Mouse (Mus musculus): ENCODE results near the gene Ube2t. TPM values are rescaled to one million over a fixed set of nuclear protein-coding genes. Genes with fewer than 3 reads are reported as not detected.
A peak's percentile ranks its signal among the peaks of the same experiment; 100 is the strongest.

Gene Ube2t
- polyA plus RNA-seq, 1 experiment = not detected

GRCm38 (mm10) chr1:135019087-135019774, 56.9 kb downstream of the Ube2t start:
- TF ChIP-seq POLR2A (IDR thresholded peaks at IDR 0.05; ENCODE audit: insufficient read depth, low read depth, low read length) (no peak), CTCF (IDR thresholded peaks at IDR 0.05; ENCODE audit: insufficient read depth, low read depth, low read length) (no peak)
- Histone ChIP-seq H3K4me1 (ENCODE audit: control insufficient read depth, insufficient read depth, low read length) (peaks cover 64% of the 10 kb centered on the region), H3K27ac (ENCODE audit: insufficient read depth, low read depth, low read length) (peak overlapping the region; percentile 87), H3K4me3 (ENCODE audit: insufficient read depth, low read depth, low read length) (no peak overlapping the region)
- 10% methylated on average over 13 of the region's 13 CpGs for WGBS

GRCm38 (mm10) chr1:135019775-135020167, 57.4 kb downstream of the Ube2t start:
- H3K4me3 ChIP-seq (ENCODE audit: insufficient read depth, low read depth, low read length) = no peak overlapping the region
- TF ChIP-seq CTCF (IDR thresholded peaks at IDR 0.05; ENCODE audit: insufficient read depth, low read depth, low read length) (no peak), POLR2A (IDR thresholded peaks at IDR 0.05; ENCODE audit: insufficient read depth, low read depth, low read length) (no peak)
- WGBS = 40% methylated on average over 4 of the region's 4 CpGs
- H3K4me1 ChIP-seq (ENCODE audit: control insufficient read depth, insufficient read depth, low read length) = peaks cover 59% of the 10 kb centered on the region
- H3K27ac ChIP-seq (ENCODE audit: insufficient read depth, low read depth, low read length) = peak overlapping the region; percentile 52

GRCm38 (mm10) chr1:135020281-135020940, 58.0 kb downstream of the Ube2t start:
- H3K27ac ChIP-seq (ENCODE audit: insufficient read depth, low read depth, low read length) = peak overlapping the region; percentile 61
- WGBS = 71% methylated on average over 5 of the region's 5 CpGs
- TF ChIP-seq CTCF (IDR thresholded peaks at IDR 0.05; ENCODE audit: insufficient read depth, low read depth, low read length) (no peak), POLR2A (IDR thresholded peaks at IDR 0.05; ENCODE audit: insufficient read depth, low read depth, low read length) (no peak)

GRCm38 (mm10) chr1:135020970-135021369, 58.6 kb downstream of the Ube2t start:
- Histone ChIP-seq H3K4me1 (ENCODE audit: control insufficient read depth, insufficient read depth, low read length) (peaks cover 50% of the 10 kb centered on the region), H3K27ac (ENCODE audit: insufficient read depth, low read depth, low read length) (peak overlapping the region; percentile 61), H3K4me3 (ENCODE audit: insufficient read depth, low read depth, low read length) (no peak overlapping the region)
- WGBS = 37% methylated on average over 5 of the region's 5 CpGs
- TF ChIP-seq POLR2A (IDR thresholded peaks at IDR 0.05; ENCODE audit: insufficient read depth, low read depth, low read length) = no peak
- TF ChIP-seq CTCF (IDR thresholded peaks at IDR 0.05; ENCODE audit: insufficient read depth, low read depth, low read length) = no peak

More at GRCm38 (mm10) chr1:135020281-135020940, 58.0 kb downstream of the Ube2t start:
- Histone ChIP-seq H3K4me3 (ENCODE audit: insufficient read depth, low read depth, low read length) (no peak overlapping the region), H3K4me1 (ENCODE audit: control insufficient read depth, insufficient read depth, low read length) (peaks cover 54% of the 10 kb centered on the region)

- Histone ChIP-seq H3K4me3 (ENCODE audit: insufficient read depth, low read depth, low read length) (no peak overlapping the region), H3K4me1 (ENCODE audit: control insufficient read depth, insufficient read depth, low read length) (peaks cover 51% of the 10 kb centered on the region), H3K27ac (ENCODE audit: insufficient read depth, low read depth, low read length) (peak overlapping the region; percentile 61)
- TF ChIP-seq POLR2A (IDR thresholded peaks at IDR 0.05; ENCODE audit: insufficient read depth, low read depth, low read length) (no peak), CTCF (IDR thresholded peaks at IDR 0.05; ENCODE audit: insufficient read depth, low read depth, low read length) (no peak)
- 56% methylated on average over 5 of the region's 5 CpGs for WGBS
Measured at GRCm38 (mm10) chr1:135021936-135022335, 59.6 kb downstream of the Ube2t start.

- Histone ChIP-seq H3K4me1 (ENCODE audit: control insufficient read depth, insufficient read depth, low read length) (peaks cover 40% of the 10 kb centered on the region), H3K27ac (ENCODE audit: insufficient read depth, low read depth, low read length) (no peak overlapping the region), H3K4me3 (ENCODE audit: insufficient read depth, low read depth, low read length) (no peak overlapping the region)
- TF ChIP-seq CTCF (IDR thresholded peaks at IDR 0.05; ENCODE audit: insufficient read depth, low read depth, low read length) (no peak), POLR2A (IDR thresholded peaks at IDR 0.05; ENCODE audit: insufficient read depth, low read depth, low read length) (no peak)
- 78% methylated on average over 1 of the region's 1 CpGs for WGBS
Measured at GRCm38 (mm10) chr1:135023583-135023982, 61.2 kb downstream of the Ube2t start.

Other genes with a start within 250 kb of the Ube2t start
- 34.2 and 262 TPM in 2 replicates for gene Ppp1r12b, start 6.6 kb upstream of the Ube2t start, polyA plus RNA-seq (2012; ENCODE audit: insufficient read depth, insufficient read length, low replicate concordance, missing spikeins)
- 68.5 TPM in 1 of 2 replicates, not detected in the other for gene Lgr6, start 142.7 kb downstream of the Ube2t start, polyA plus RNA-seq (2012; ENCODE audit: insufficient read depth, insufficient read length, low replicate concordance, missing spikeins)
- not detected in 2 replicates for gene Ptpn7, start 170.1 kb downstream of the Ube2t start, polyA plus RNA-seq (2012; ENCODE audit: insufficient read depth, insufficient read length, low replicate concordance, missing spikeins)
- 415 TPM in 1 of 2 replicates, not detected in the other for gene Arl8a, start 184.3 kb downstream of the Ube2t start, polyA plus RNA-seq (2012; ENCODE audit: insufficient read depth, insufficient read length, low replicate concordance, missing spikeins)
- not detected in 2 replicates for gene Gpr37l1, start 205.1 kb downstream of the Ube2t start, polyA plus RNA-seq (2012; ENCODE audit: insufficient read depth, insufficient read length, low replicate concordance, missing spikeins)

Measured in olfactory bulb, adult 2 months (tissue).